Comparison of ENCODE assay signal across 8 mouse cellular contexts in genomic region chr5:120578504-120579081, GRCm38 (mm10). TPM values are rescaled to one million over a fixed set of nuclear protein-coding genes. Genes with fewer than 3 reads are reported as not detected.
DNase-seq lines count a peak whose midpoint lies in the region; ATAC-seq lines count a peak whose summit lies in the region.

No protein-coding gene starts in this region.

- H3K4me1 ChIP-seq in heart, embryonic 13.5 days, result peaks cover 43% of the 10 kb centered on the region
- peaks cover 67% of the 10 kb centered on the region for H3K4me1 ChIP-seq in kidney, embryonic 15.5 days
- peaks cover 38% of the 10 kb centered on the region for H3K4me1 ChIP-seq in stomach, embryonic 15.5 days

- no peaks in the 10 kb centered on the region for H3K27me3 ChIP-seq in heart, embryonic 13.5 days (replicated peaks)
- peaks cover 9% of the 10 kb centered on the region; the same call in 1 of the 2 replicates for H3K27me3 ChIP-seq in kidney, embryonic 15.5 days
- no peaks in the 10 kb centered on the region for H3K27me3 ChIP-seq in stomach, embryonic 15.5 days (replicated peaks)

- intact Hi-C loops in left cerebral cortex, postnatal 4 days (cut with DNase I), result no loop called here

- peak; percentile 54 for DNase-seq in left cerebral cortex, postnatal 4 days
- no peak for DNase-seq in left cerebral cortex, adult 11 months (ENCODE audit: low spot score)
- DNase-seq in embryo, embryonic 10.5 days (ENCODE audit: low spot score), result peak; percentile 57
- DNase-seq in lung, postnatal 36 days, result peak; percentile 71
- no peak for DNase-seq in frontal cortex, postnatal 36 days (ENCODE audit: low spot score in 2 of 2)

- H3K4me3 ChIP-seq in heart, embryonic 13.5 days, result no peak overlapping the region
- no peak overlapping the region for H3K4me3 ChIP-seq in kidney, embryonic 15.5 days (replicated peaks)
- no peak overlapping the region for H3K4me3 ChIP-seq in stomach, embryonic 15.5 days (replicated peaks)

- no peaks in the 10 kb centered on the region for H3K9me3 ChIP-seq in heart, embryonic 13.5 days
- H3K9me3 ChIP-seq in kidney, embryonic 15.5 days (replicated peaks), result no peaks in the 10 kb centered on the region
- no peaks in the 10 kb centered on the region for H3K9me3 ChIP-seq in stomach, embryonic 15.5 days

- H3K27ac ChIP-seq in heart, embryonic 13.5 days (replicated peaks), result peak overlapping the region; percentile 72
- H3K27ac ChIP-seq in kidney, embryonic 15.5 days, result peak overlapping the region; percentile 93
- H3K27ac ChIP-seq in stomach, embryonic 15.5 days, result peak overlapping the region; percentile 67

- WGBS in heart, embryonic 13.5 days, result 47% methylated on average over 12 of the region's 12 CpGs
- WGBS in kidney, embryonic 15.5 days, result 22% methylated on average over 12 of the region's 12 CpGs
- 15% methylated on average over 12 of the region's 12 CpGs for WGBS in stomach, embryonic 15.5 days

- ATAC-seq in heart, embryonic 13.5 days (ENCODE audit: extremely low read depth, insufficient number of reproducible peaks, low FRiP score, low TSS enrichment), result peak; percentile 56
- ATAC-seq in kidney, embryonic 15.5 days (replicated peaks; ENCODE audit: low FRiP score), result peak; percentile 67
- peak; percentile 24; the same call in 1 of the 2 replicates for ATAC-seq in stomach, embryonic 15.5 days (ENCODE audit: insufficient read depth, low FRiP score, low read depth)

- H3K9ac ChIP-seq in heart, embryonic 13.5 days, result peak overlapping the region; percentile 50; the same call in 1 of the 2 replicates
- H3K9ac ChIP-seq in kidney, embryonic 15.5 days, result 0 out of 2 replicates have a peak overlapping the region, but pooled peaks have one; percentile 4
- H3K9ac ChIP-seq in stomach, embryonic 15.5 days, result no peak overlapping the region

- H3K4me2 ChIP-seq in heart, embryonic 13.5 days, result peak overlapping the region; percentile 30; the same call in 1 of the 2 replicates
- peak overlapping the region; percentile 50 for H3K4me2 ChIP-seq in kidney, embryonic 15.5 days
- H3K4me2 ChIP-seq in stomach, embryonic 15.5 days, result 0 out of 2 replicates have a peak overlapping the region, but pooled peaks have one; percentile 6

- H3K36me3 ChIP-seq in heart, embryonic 13.5 days, result peaks cover 29% of the 10 kb centered on the region
- H3K36me3 ChIP-seq in kidney, embryonic 15.5 days, result peaks cover 25% of the 10 kb centered on the region
- H3K36me3 ChIP-seq in stomach, embryonic 15.5 days, result 0 out of 2 replicates have a peak, but pooled peaks cover 4% of the 10 kb centered on the region

RNA-seq across cellular contexts. Expression of gene Tpcn1, which starts 9.9 kb away (rescaled TPM):
- 10 to 100 TPM; 42.0 to 44.1 TPM for total RNA-seq in left cerebral cortex, postnatal 4 days (2021)
- 14.9 and 16.1 TPM in 2 replicates for polyA plus RNA-seq in heart, embryonic 13.5 days (2015; fragmentation: Nextera tagmentation; extraction: Ambion mirVana)
- 32.9 and 36.0 TPM in 2 replicates for polyA plus RNA-seq in kidney, embryonic 15.5 days (2015; fragmentation: Nextera tagmentation; extraction: Ambion mirVana)
- polyA plus RNA-seq in stomach, embryonic 15.5 days (2015; fragmentation: Nextera tagmentation; extraction: Ambion mirVana), result 25.5 and 25.7 TPM in 2 replicates

RNA-seq across cellular contexts. Expression of gene Iqcd, which starts 10.2 kb away (rescaled TPM):
- total RNA-seq in left cerebral cortex, postnatal 4 days (2021), result under 1 TPM; 0.58 to 0.64 TPM
- 0.27 and 0.44 TPM in 2 replicates for polyA plus RNA-seq in heart, embryonic 13.5 days (2015; fragmentation: Nextera tagmentation; extraction: Ambion mirVana)
- 0.82 and 0.90 TPM in 2 replicates for polyA plus RNA-seq in kidney, embryonic 15.5 days (2015; fragmentation: Nextera tagmentation; extraction: Ambion mirVana)
- polyA plus RNA-seq in stomach, embryonic 15.5 days (2015; fragmentation: Nextera tagmentation; extraction: Ambion mirVana), result 0.40 and 0.69 TPM in 2 replicates

RNA-seq across cellular contexts. Expression of gene Rita1, which starts 33.8 kb away (rescaled TPM):
- total RNA-seq in left cerebral cortex, postnatal 4 days (2021), result 10 to 100 TPM; 22.7 to 26.0 TPM
- polyA plus RNA-seq in heart, embryonic 13.5 days (2015; fragmentation: Nextera tagmentation; extraction: Ambion mirVana), result 9.6 and 10.4 TPM in 2 replicates
- polyA plus RNA-seq in kidney, embryonic 15.5 days (2015; fragmentation: Nextera tagmentation; extraction: Ambion mirVana), result 15.3 and 16.1 TPM in 2 replicates
- 10.4 and 11.4 TPM in 2 replicates for polyA plus RNA-seq in stomach, embryonic 15.5 days (2015; fragmentation: Nextera tagmentation; extraction: Ambion mirVana)

RNA-seq across cellular contexts. Expression of gene Ddx54, which starts 33.9 kb away (rescaled TPM):
- total RNA-seq in left cerebral cortex, postnatal 4 days (2021), result 10 to 100 TPM; 52.0 to 55.4 TPM
- polyA plus RNA-seq in heart, embryonic 13.5 days (2015; fragmentation: Nextera tagmentation; extraction: Ambion mirVana), result 29.6 and 29.7 TPM in 2 replicates
- 47.2 and 52.2 TPM in 2 replicates for polyA plus RNA-seq in kidney, embryonic 15.5 days (2015; fragmentation: Nextera tagmentation; extraction: Ambion mirVana)
- polyA plus RNA-seq in stomach, embryonic 15.5 days (2015; fragmentation: Nextera tagmentation; extraction: Ambion mirVana), result 41.8 and 44.9 TPM in 2 replicates

RNA-seq across cellular contexts. Expression of gene Cfap73, which starts 55.4 kb away (rescaled TPM):
- under 1 TPM in 1 of 2 experiments, not detected in 1; 0.40 TPM for total RNA-seq in left cerebral cortex, postnatal 4 days (2021)
- polyA plus RNA-seq in heart, embryonic 13.5 days (2015; fragmentation: Nextera tagmentation; extraction: Ambion mirVana), result not detected in 2 replicates
- polyA plus RNA-seq in kidney, embryonic 15.5 days (2015; fragmentation: Nextera tagmentation; extraction: Ambion mirVana), result not detected in 2 replicates
- polyA plus RNA-seq in stomach, embryonic 15.5 days (2015; fragmentation: Nextera tagmentation; extraction: Ambion mirVana), result not detected in 2 replicates

Comparison
In these comparisons a context has a peak if more than half of its experiments do, and no peak if none do; other contexts are left out.
1. DNase-seq: peak in left cerebral cortex, postnatal 4 days (single experiment), embryo, embryonic 10.5 days (single experiment) and lung, postnatal 36 days (single experiment); none in left cerebral cortex, adult 11 months (single experiment) and frontal cortex, postnatal 36 days (0 of 2).
2. Peak in every context shown above with its lines, with median percentiles within 50 percentile points of each other: ATAC-seq, H3K27ac ChIP-seq and H3K4me2 ChIP-seq.